Mouse (Mus musculus) forebrain, embryonic 11.5 days (tissue): ENCODE data around the gene Gnb5. TPM values are rescaled to one million over a fixed set of nuclear protein-coding genes. Genes with fewer than 3 reads are reported as not detected.
A peak's percentile ranks its signal among the peaks of the same experiment; 100 is the strongest.

Experiments used
- ATAC-seq: fragments of 200-750 bp; cut with Nextera tagmentation; replicated peaks from 2 replicates; pipeline ENCODE4 v1.8.0; 2017; ENCODE audit warnings: moderate TSS enrichment; ENCODE audit not compliant: low FRiP score
- DNase-seq: peaks from one replicate; pipeline ENCODE4 v3.0.0-alpha.2; 2017; ENCODE audit warnings: low spot score
- H3K27ac ChIP-seq: fragments of 300-500 bp; sonication (generic); 2 replicates; pipeline ENCODE4 v1.5.1; 2014; ENCODE audit warnings: low read depth, low read length
- H3K27me3 ChIP-seq: fragments of 300-500 bp; sonication (generic); 2 replicates; pipeline ENCODE4 v1.6.1; 2014; ENCODE audit warnings: mild to moderate bottlenecking, low read length, mixed read lengths; ENCODE audit not compliant: control insufficient read depth, insufficient read depth
- H3K36me3 ChIP-seq: fragments of 300-500 bp; sonication (generic); 2 replicates; pipeline ENCODE4 v1.6.1; 2014; ENCODE audit warnings: mild to moderate bottlenecking, low read length, moderate library complexity, mixed read lengths; ENCODE audit not compliant: control insufficient read depth, insufficient read depth
- H3K4me1 ChIP-seq: fragments of 300-500 bp; sonication (generic); replicated peaks from 2 replicates; pipeline ENCODE4 v1.6.1; 2014; ENCODE audit warnings: low read length, mixed read lengths; ENCODE audit not compliant: control insufficient read depth, insufficient read depth
- H3K4me2 ChIP-seq: fragments of 300-500 bp; sonication (generic); 2 replicates; pipeline ENCODE4 v1.6.1; 2014; ENCODE audit warnings: low read depth, mild to moderate bottlenecking, low read length, moderate library complexity, mixed read lengths; ENCODE audit not compliant: severe bottlenecking
- H3K4me3 ChIP-seq: fragments of 300-500 bp; sonication (generic); 2 replicates; pipeline ENCODE4 v1.5.1; 2014; ENCODE audit warnings: low read depth, low read length
- H3K9ac ChIP-seq: fragments of 300-500 bp; sonication (generic); 2 replicates; pipeline ENCODE4 v1.6.1; 2014; ENCODE audit warnings: low read length
- H3K9me3 ChIP-seq: fragments of 300-500 bp; sonication (generic); 2 replicates; pipeline ENCODE4 v1.6.1; 2016; ENCODE audit warnings: low read length, mixed read lengths; ENCODE audit not compliant: control insufficient read depth
- WGBS: fragments of 180-500 bp; shearing (Covaris S2); extraction: QIAGEN DNeasy Blood & Tissue Kit; methylation state at CpG from one replicate; pipeline ENCODE4 v1.1.7; 2014; 5-methylcytosine and 5-hydroxymethylcytosine counted together
- polyA plus RNA-seq: library from polyadenylated mRNA; unstranded; fragments of >200 nt; fragmentation: Nextera tagmentation; extraction: Ambion mirVana; gene quantifications from 2 replicates; pipeline ENCODE4 v1.2.1, GENCODE M21; 2014

The Gnb5 gene
- polyA plus RNA-seq, 1 experiment from 2014 or later: 34.1 TPM

DNA sequence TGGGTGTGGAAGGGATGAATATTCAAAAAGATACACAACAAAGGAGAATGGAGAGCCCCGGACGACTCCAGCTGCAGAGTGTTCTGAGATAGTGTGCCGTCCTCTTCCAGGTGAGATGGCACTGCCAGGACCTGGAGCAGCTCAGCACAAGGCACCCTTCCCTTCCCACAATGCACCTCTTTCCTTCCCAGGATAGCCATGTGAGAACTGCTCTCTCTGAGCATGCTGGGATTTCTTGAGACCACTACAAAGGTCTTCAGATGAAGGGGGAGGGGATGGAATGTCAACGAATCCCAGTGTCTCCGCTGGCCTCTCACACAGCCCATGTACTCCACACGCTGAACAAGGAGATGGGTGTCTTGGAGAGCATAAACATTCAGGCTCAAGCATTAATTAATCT, 18.5 kb upstream of the Gnb5 start:
- Histone ChIP-seq H3K27ac (no peak overlapping the region), H3K4me3 (no peak overlapping the region), H3K4me1 (no peaks in the 10 kb centered on the region), H3K9ac (no peak overlapping the region), H3K36me3 (no peaks in the 10 kb centered on the region), H3K27me3 (no peaks in the 10 kb centered on the region), H3K9me3 (no peaks in the 10 kb centered on the region), H3K4me2 (no peak overlapping the region)
- WGBS: 80% methylated on average over 6 of the region's 6 CpGs
- DNase-seq: no peak
- no peak for ATAC-seq

DNA sequence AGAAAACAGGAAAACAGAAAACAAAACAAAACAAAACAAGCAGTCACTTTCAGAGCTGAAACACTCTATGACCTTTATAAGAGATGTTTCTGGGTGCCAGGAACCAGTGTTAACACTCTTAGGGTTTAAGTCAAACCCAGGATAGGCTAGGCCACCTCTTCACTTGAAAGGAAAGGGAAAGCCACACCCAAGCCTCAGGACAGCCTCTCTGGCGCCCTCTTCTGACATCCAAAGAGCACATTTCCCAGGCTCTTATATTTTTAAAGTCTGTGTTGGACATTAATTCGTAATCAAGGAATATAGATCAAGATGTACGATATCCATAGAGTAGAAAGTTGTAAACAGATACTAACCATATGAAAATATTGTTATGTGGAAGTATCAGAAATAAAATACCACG, 16.5 kb upstream of the Gnb5 start:
- Histone ChIP-seq H3K27ac (no peak overlapping the region), H3K4me3 (no peak overlapping the region), H3K4me2 (no peak overlapping the region), H3K36me3 (no peaks in the 10 kb centered on the region), H3K4me1 (0 out of 2 replicates have a peak, but pooled peaks cover 2% of the 10 kb centered on the region), H3K27me3 (no peaks in the 10 kb centered on the region), H3K9ac (no peak overlapping the region), H3K9me3 (no peaks in the 10 kb centered on the region)
- ATAC-seq (no peak), DNase-seq (no peak)
- whole genome bisulfite sequencing: 53% methylated on average over 4 of the region's 4 CpGs

DNA sequence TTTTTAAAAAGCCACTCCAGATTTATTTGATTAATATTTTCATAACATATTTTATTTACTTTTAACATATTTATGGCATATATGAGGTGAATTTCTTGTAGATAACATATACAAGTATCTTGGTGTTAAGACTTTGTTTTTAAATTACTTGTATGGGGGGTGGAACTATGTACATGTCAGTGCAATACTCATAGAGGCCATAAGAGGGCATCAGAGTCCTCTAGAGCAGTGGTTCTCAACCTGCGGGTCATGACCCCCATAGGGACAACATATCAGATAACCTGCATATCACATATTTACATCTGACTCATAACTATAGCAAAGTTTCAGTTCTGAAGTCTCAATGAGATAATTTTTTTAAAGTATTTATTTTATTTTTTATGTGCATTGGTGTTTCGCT, 6.7 kb upstream of the Gnb5 start:
- Histone ChIP-seq H3K4me1 (no peaks in the 10 kb centered on the region), H3K4me3 (no peak overlapping the region)

DNA sequence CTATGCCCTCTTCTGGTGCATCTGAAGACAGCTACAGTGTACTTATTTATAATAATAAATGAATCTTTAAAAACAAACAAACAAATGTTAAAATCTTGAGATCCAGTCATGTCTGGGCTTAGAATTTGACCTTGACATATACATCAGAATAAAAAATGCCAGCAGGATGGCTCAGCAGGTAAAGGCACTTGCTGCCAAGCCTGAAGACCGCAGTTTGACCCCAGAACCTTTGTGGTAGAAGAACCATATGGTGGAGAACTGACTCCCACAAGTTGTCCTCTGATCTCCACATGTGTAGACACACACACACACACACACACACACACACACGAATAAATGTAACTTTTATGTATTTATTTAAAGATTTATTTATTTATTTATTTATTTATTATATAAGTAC, 3.1 kb upstream of the Gnb5 start:
- no peak for ATAC-seq

More for the DNA sequence above, 6.7 kb upstream of the Gnb5 start:
- no peak overlapping the region for H3K4me2 ChIP-seq
- H3K27me3 ChIP-seq: no peaks in the 10 kb centered on the region
- no peak for DNase-seq
- H3K36me3 ChIP-seq: no peaks in the 10 kb centered on the region
- ATAC-seq: no peak
- no peaks in the 10 kb centered on the region for H3K9me3 ChIP-seq
- 81% methylated on average over 2 of the region's 2 CpGs for WGBS
- H3K9ac ChIP-seq: no peak overlapping the region
- no peak overlapping the region for H3K27ac ChIP-seq

DNA sequence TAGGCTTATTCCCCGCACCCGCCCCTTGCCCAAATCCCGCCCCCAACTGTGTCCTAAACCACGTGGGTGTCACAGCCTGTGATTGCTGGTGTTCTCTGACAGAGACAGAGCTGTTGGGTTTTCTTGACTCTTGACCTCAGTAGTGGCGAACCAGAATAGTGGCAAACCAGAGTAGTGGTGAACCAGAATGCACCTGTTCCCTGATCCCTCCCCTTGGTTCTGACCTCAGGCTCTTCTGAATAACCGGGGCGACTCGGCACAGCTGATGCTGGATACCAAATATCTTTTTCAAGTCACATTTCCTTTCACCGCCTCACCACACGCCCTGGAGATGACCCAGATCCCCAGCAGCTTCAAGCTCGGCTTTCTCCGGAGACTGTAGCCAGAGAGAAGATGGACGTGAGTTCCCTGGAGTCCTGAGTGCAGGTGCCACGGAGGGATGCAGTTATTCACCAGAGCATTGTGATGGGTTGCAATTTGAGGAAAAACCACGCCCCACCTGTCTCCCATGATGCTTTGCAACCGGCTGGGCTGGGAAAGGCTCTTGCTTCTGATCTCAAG, 2.3 kb upstream of the Gnb5 start:
- 35% methylated on average over 16 of the region's 16 CpGs for WGBS
- no peaks in the 10 kb centered on the region for H3K9me3 ChIP-seq
- DNase-seq (no peak), ATAC-seq (peak; percentile 42; the same call in 1 of the 2 replicates)
- peak overlapping the region; percentile 21; the same call in 1 of the 2 replicates for H3K4me2 ChIP-seq
- no peak overlapping the region for H3K9ac ChIP-seq
- H3K27me3 ChIP-seq: no peaks in the 10 kb centered on the region
- peak overlapping the region; percentile 6; the same call in 1 of the 2 replicates for H3K4me3 ChIP-seq
- no peak overlapping the region for H3K27ac ChIP-seq
- H3K4me1 ChIP-seq: no peaks in the 10 kb centered on the region
- no peaks in the 10 kb centered on the region for H3K36me3 ChIP-seq

More for the DNA sequence above, 3.1 kb upstream of the Gnb5 start:
- DNase-seq: no peak
- H3K9ac ChIP-seq: no peak overlapping the region
- no peak overlapping the region for H3K4me2 ChIP-seq
- H3K27me3 ChIP-seq: no peaks in the 10 kb centered on the region
- H3K36me3 ChIP-seq: no peaks in the 10 kb centered on the region
- no peak overlapping the region for H3K4me3 ChIP-seq
- H3K27ac ChIP-seq: no peak overlapping the region
- H3K4me1 ChIP-seq: no peaks in the 10 kb centered on the region
- H3K9me3 ChIP-seq: no peaks in the 10 kb centered on the region
- WGBS: 89% methylated on average over 2 of the region's 2 CpGs

DNA sequence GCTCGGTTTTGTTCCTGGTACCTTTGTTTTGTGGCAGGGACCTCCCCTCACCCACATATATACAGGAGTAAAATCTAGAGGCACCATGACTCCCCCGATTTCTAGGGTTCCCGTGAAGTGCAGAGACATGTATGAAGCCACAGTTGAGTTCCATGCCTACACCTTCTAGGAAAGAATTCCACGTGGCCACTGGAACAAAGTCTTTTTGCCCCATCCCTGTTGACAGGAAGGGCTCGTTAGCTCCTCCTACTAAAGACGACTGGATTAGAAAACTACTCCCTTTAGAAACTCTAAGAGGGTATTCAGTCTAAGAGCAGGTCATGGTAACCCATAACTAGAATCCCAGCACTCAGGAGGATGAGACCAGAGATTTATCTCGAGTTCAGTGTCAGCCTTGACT, 1.8 kb upstream of the Gnb5 start:
- Histone ChIP-seq H3K27ac (no peak overlapping the region), H3K4me2 (peak overlapping the region; percentile 21; the same call in 1 of the 2 replicates), H3K9ac (no peak overlapping the region), H3K9me3 (no peaks in the 10 kb centered on the region), H3K27me3 (no peaks in the 10 kb centered on the region), H3K36me3 (no peaks in the 10 kb centered on the region), H3K4me3 (no peak overlapping the region), H3K4me1 (no peaks in the 10 kb centered on the region)
- DNase-seq (no peak), ATAC-seq (no peak)
- WGBS: 33% methylated on average over 7 of the region's 7 CpGs

DNA sequence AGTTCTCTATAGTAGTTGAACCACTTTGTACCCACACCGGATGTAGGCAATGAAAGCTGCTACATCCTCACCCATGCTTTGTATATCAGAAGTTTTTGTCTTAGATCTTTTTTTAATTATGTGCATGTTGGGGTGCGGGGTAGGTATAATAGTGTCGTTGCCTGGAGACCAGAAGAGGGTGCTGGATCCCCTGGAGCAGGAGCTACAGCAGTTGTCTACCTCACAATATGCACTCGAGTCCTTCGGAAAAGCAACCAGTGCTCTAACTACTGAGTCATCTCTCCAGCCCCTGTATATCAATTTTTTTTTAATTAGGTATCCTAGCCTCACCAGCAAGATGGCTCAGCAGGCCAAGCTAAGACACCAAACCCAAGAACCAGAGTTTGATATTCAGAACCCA, 927 bp downstream of the Gnb5 start:
- Histone ChIP-seq H3K9me3 (no peaks in the 10 kb centered on the region), H3K4me2 (no peak overlapping the region), H3K36me3 (no peaks in the 10 kb centered on the region), H3K4me1 (no peaks in the 10 kb centered on the region), H3K27me3 (no peaks in the 10 kb centered on the region), H3K27ac (no peak overlapping the region), H3K9ac (no peak overlapping the region), H3K4me3 (no peak overlapping the region)
- DNase-seq (no peak), ATAC-seq (no peak)
- 88% methylated on average over 5 of the region's 5 CpGs for WGBS

DNA sequence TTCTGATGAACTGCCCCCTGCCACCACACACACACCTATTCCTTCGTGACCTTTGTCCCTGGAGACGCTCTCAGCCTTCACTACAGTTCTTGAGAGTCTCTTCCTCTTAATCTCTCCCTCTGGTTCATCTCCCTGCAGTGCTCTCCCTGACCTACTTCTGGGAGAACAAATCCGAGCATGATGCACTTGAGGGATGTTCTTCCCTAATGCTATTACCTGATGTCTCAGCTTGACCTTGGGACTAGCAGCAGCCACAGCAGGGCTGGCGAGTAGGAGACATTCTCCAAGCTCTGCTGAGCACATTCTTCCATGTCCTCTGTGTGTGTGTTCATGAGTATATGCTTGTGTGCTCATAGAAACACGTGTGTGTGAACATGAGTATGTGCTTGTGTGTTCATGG, 2.5 kb downstream of the Gnb5 start:
- no peak overlapping the region for H3K4me3 ChIP-seq
- no peak overlapping the region for H3K4me2 ChIP-seq
- no peaks in the 10 kb centered on the region for H3K4me1 ChIP-seq
- WGBS: 70% methylated on average over 5 of the region's 5 CpGs
- ATAC-seq: no peak
- no peak overlapping the region for H3K27ac ChIP-seq
- H3K36me3 ChIP-seq: no peaks in the 10 kb centered on the region
- H3K27me3 ChIP-seq: no peaks in the 10 kb centered on the region
- DNase-seq: no peak
- H3K9me3 ChIP-seq: no peaks in the 10 kb centered on the region
- no peak overlapping the region for H3K9ac ChIP-seq

DNA sequence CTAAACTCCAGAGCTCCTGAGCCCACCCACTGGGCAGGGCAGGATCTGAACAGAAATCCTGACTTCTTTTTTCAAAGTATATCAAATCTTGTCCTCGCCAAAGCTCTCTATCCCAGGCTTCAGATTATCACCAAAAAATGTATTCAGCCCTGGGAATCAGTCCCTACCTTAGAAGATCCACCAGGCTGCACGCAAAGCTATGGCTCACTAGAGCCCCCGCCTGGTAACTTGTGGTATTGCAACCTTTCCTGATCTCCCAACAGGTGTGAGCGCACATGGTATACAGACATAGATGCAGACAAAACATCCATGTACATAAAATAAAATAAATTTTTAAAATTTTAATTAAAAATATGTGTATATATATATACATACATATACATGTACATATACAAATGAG, 5.9 kb downstream of the Gnb5 start:
- Histone ChIP-seq H3K9me3 (no peaks in the 10 kb centered on the region), H3K27me3 (no peaks in the 10 kb centered on the region), H3K4me2 (no peak overlapping the region), H3K36me3 (no peaks in the 10 kb centered on the region), H3K4me3 (no peak overlapping the region), H3K27ac (no peak overlapping the region), H3K4me1 (no peaks in the 10 kb centered on the region; the same call in 1 of the 2 replicates), H3K9ac (no peak overlapping the region)
- 12% methylated on average over 4 of the region's 4 CpGs for WGBS
- ATAC-seq (0 out of 2 replicates have a peak, but pooled peaks have one; percentile 22), DNase-seq (peak; percentile 86)
